Mouse (Mus musculus) intestine, embryonic 14.5 days (tissue): ENCODE measurements at regions not wholly inside any gene's neighbourhood (a gene's known extent, or its start where the extent isn't known, plus 50 kb on each side); places are given as distances from the start of the nearest gene placed in this dataset.

Experiments
- ATAC-seq: fragments of 200-750 bp; cut with Nextera tagmentation; replicated peaks from 2 replicates; pipeline ENCODE4 v1.8.0; 2017; ENCODE audit warnings: low read depth, moderate number of reproducible peaks, moderate TSS enrichment, moderate library complexity; ENCODE audit not compliant: low FRiP score, low TSS enrichment
- DNase-seq: peaks from one replicate; pipeline ENCODE4 v3.0.0-alpha.2; 2018; ENCODE audit warnings: low spot score
- H3K27ac ChIP-seq: fragments of 300-500 bp; sonication (generic); 2 replicates; pipeline ENCODE4 v1.5.1; 2014; ENCODE audit warnings: low read depth, mild to moderate bottlenecking, control low read depth
- H3K27me3 ChIP-seq: fragments of 300-500 bp; sonication (generic); replicated peaks from 2 replicates; pipeline ENCODE4 v1.6.1; 2014; ENCODE audit warnings: low read length, control low read depth; ENCODE audit not compliant: control insufficient read depth, insufficient read depth
- H3K36me3 ChIP-seq: fragments of 300-500 bp; sonication (generic); 2 replicates; pipeline ENCODE4 v1.6.1; 2014; ENCODE audit warnings: low read length, control low read depth; ENCODE audit not compliant: control insufficient read depth, insufficient read depth
- H3K4me1 ChIP-seq: fragments of 300-500 bp; sonication (generic); replicated peaks from 2 replicates; pipeline ENCODE4 v1.6.1; 2014; ENCODE audit warnings: low read length, control low read depth, mixed read lengths; ENCODE audit not compliant: control insufficient read depth, insufficient read depth
- H3K4me2 ChIP-seq: fragments of 300-500 bp; sonication (generic); 2 replicates; pipeline ENCODE4 v1.6.1; 2014; ENCODE audit warnings: low read length
- H3K4me3 ChIP-seq: fragments of 300-500 bp; sonication (generic); 2 replicates; pipeline ENCODE4 v1.5.1; 2014; ENCODE audit warnings: low read depth, low read length, control low read depth, mixed read lengths
- H3K9ac ChIP-seq: fragments of 300-500 bp; sonication (generic); 2 replicates; pipeline ENCODE4 v1.6.1; 2014; ENCODE audit warnings: mild to moderate bottlenecking, low read length
- H3K9me3 ChIP-seq: fragments of 300-500 bp; sonication (generic); 2 replicates; pipeline ENCODE4 v1.6.1; 2016; ENCODE audit warnings: low read length, control low read depth; ENCODE audit not compliant: control insufficient read depth
- WGBS: fragments of 180-500 bp; shearing (Covaris S2); extraction: QIAGEN DNeasy Blood & Tissue Kit; methylation state at CpG from one replicate; pipeline ENCODE4 v1.1.7; 2014; 5-methylcytosine and 5-hydroxymethylcytosine counted together

GRCm38 (mm10) chrX:77451977-77452675, 58.7 kb upstream of the Tbl1x start:
- ATAC-seq (no peak), DNase-seq (no peak)
- Histone ChIP-seq H3K27me3 (no peaks in the 10 kb centered on the region), H3K4me3 (no peak overlapping the region), H3K9me3 (no peaks in the 10 kb centered on the region), H3K9ac (no peak overlapping the region), H3K27ac (no peak overlapping the region), H3K4me1 (no peaks in the 10 kb centered on the region), H3K36me3 (no peaks in the 10 kb centered on the region), H3K4me2 (no peak overlapping the region)
- 90% methylated on average over 1 of the region's 1 CpGs for WGBS
